Mouse (Mus musculus): ENCODE measurements around the gene Bcl6. TPM values are rescaled to one million over a fixed set of nuclear protein-coding genes. Genes with fewer than 3 reads are reported as not detected.

Gene Bcl6
- polyA plus RNA-seq, 2 experiments, result 2.7 to 10.8 TPM

DNA sequence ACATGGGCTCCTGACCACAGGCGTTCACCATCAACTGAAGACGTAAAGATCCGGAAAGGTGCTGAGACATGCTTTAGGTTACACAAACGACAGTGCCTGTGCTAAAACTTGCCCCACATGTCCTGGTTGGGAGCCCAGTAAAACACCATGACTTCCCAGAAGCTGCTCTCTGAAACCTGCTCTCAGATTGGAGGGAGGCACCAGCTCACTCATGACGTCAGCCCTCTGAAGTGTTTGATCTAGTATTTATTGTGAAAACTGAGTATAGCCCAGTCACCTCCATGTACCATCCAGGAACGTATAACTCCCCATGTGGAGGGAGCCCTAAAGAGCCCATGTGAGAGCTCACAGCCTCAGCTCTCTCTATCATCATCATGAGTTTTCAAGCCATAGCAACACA, 9.3 kb upstream of the Bcl6 start:
- no peak for ATAC-seq (ENCODE audit: low FRiP score, low read depth)
- no peak for DNase-seq (ENCODE audit: low spot score)
- Histone ChIP-seq H3K27me3 (ENCODE audit: control insufficient read depth, insufficient read depth, low read length) (no peaks in the 10 kb centered on the region), H3K9me3 (ENCODE audit: control insufficient read depth, low read length) (no peaks in the 10 kb centered on the region), H3K9ac (ENCODE audit: low read depth, low read length, severe bottlenecking) (no peak overlapping the region), H3K4me3 (replicated peaks; ENCODE audit: low read length) (no peak overlapping the region), H3K4me2 (replicated peaks; ENCODE audit: low read depth, low read length, severe bottlenecking) (no peak overlapping the region), H3K27ac (replicated peaks; ENCODE audit: low read depth, low read length) (no peak overlapping the region), H3K36me3 (ENCODE audit: control insufficient read depth, insufficient read depth, low read length) (no peaks in the 10 kb centered on the region), H3K4me1 (ENCODE audit: control insufficient read depth, insufficient read depth, low read length) (peaks cover 10% of the 10 kb centered on the region)
- no peak for TF ChIP-seq POLR2A (IDR thresholded peaks at IDR 0.05; ENCODE audit: borderline replicate concordance, extremely low read depth, insufficient read depth, insufficient read length)
- 59% methylated on average over 6 of the region's 6 CpGs for WGBS

DNA sequence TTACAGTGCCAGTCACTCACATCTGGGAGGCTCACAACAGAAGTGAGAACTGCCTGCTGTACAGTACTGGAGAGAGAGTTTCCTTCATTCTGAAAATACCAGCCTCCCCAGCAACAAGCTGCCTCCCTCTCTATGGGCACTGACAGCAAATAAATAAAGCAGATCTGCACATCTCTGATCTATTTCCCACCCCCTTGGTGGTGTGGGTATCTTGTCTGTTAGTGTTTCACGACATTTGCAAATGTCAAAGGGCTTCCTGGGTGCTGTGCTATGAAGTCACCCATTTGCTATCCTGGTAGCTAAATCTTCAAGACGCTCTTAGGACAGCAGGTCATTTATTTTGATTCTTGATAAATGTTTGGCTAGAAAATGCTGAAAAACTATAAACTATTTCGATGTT, 8.6 kb upstream of the Bcl6 start:
- Histone ChIP-seq H3K9me3 (ENCODE audit: control insufficient read depth, low read length) (no peaks in the 10 kb centered on the region), H3K27ac (replicated peaks; ENCODE audit: low read depth, low read length) (no peak overlapping the region), H3K27me3 (ENCODE audit: control insufficient read depth, insufficient read depth, low read length) (no peaks in the 10 kb centered on the region), H3K36me3 (ENCODE audit: control insufficient read depth, insufficient read depth, low read length) (no peaks in the 10 kb centered on the region), H3K9ac (ENCODE audit: low read depth, low read length, severe bottlenecking) (no peak overlapping the region), H3K4me2 (replicated peaks; ENCODE audit: low read depth, low read length, severe bottlenecking) (no peak overlapping the region), H3K4me3 (replicated peaks; ENCODE audit: low read length) (no peak overlapping the region), H3K4me1 (ENCODE audit: control insufficient read depth, insufficient read depth, low read length) (peaks cover 10% of the 10 kb centered on the region)
- ATAC-seq (ENCODE audit: low FRiP score, low read depth), result no peak
- DNase-seq (ENCODE audit: low spot score), result no peak
- WGBS, result 85% methylated on average over 3 of the region's 3 CpGs
- TF ChIP-seq POLR2A (IDR thresholded peaks at IDR 0.05; ENCODE audit: borderline replicate concordance, extremely low read depth, insufficient read depth, insufficient read length), result no peak

DNA sequence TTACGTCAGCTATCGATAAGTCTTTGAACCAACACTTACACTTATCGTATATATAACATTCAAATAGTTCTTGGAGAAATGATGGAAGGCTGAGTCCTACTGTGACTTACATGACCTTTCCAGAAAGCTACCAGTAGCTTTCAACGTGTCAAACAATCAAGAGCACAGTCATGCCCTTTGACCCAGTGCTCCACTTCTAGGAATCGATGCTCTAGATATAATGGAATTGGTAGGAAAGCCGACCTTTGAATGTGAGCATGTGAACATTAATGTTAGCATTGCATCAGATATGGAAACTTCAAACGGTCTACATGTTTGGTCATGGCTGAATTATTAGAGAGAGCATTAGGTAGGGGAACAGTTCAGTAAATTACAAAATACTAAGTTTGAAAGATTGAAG, 7.7 kb upstream of the Bcl6 start:
- WGBS, result 88% methylated on average over 7 of the region's 7 CpGs
- no peak overlapping the region for H3K9ac ChIP-seq (ENCODE audit: low read depth, low read length, severe bottlenecking)
- no peaks in the 10 kb centered on the region for H3K27me3 ChIP-seq (ENCODE audit: control insufficient read depth, insufficient read depth, low read length)
- no peaks in the 10 kb centered on the region for H3K9me3 ChIP-seq (ENCODE audit: control insufficient read depth, low read length)
- ATAC-seq (ENCODE audit: low FRiP score, low read depth) (no peak), DNase-seq (ENCODE audit: low spot score) (no peak)
- H3K27ac ChIP-seq (replicated peaks; ENCODE audit: low read depth, low read length), result no peak overlapping the region
- no peaks in the 10 kb centered on the region for H3K36me3 ChIP-seq (ENCODE audit: control insufficient read depth, insufficient read depth, low read length)
- TF ChIP-seq POLR2A (IDR thresholded peaks at IDR 0.05; ENCODE audit: borderline replicate concordance, extremely low read depth, insufficient read depth, insufficient read length), result no peak
- H3K4me1 ChIP-seq (ENCODE audit: control insufficient read depth, insufficient read depth, low read length), result peaks cover 11% of the 10 kb centered on the region
- H3K4me3 ChIP-seq (replicated peaks; ENCODE audit: low read length), result no peak overlapping the region
- no peak overlapping the region for H3K4me2 ChIP-seq (replicated peaks; ENCODE audit: low read depth, low read length, severe bottlenecking)

DNA sequence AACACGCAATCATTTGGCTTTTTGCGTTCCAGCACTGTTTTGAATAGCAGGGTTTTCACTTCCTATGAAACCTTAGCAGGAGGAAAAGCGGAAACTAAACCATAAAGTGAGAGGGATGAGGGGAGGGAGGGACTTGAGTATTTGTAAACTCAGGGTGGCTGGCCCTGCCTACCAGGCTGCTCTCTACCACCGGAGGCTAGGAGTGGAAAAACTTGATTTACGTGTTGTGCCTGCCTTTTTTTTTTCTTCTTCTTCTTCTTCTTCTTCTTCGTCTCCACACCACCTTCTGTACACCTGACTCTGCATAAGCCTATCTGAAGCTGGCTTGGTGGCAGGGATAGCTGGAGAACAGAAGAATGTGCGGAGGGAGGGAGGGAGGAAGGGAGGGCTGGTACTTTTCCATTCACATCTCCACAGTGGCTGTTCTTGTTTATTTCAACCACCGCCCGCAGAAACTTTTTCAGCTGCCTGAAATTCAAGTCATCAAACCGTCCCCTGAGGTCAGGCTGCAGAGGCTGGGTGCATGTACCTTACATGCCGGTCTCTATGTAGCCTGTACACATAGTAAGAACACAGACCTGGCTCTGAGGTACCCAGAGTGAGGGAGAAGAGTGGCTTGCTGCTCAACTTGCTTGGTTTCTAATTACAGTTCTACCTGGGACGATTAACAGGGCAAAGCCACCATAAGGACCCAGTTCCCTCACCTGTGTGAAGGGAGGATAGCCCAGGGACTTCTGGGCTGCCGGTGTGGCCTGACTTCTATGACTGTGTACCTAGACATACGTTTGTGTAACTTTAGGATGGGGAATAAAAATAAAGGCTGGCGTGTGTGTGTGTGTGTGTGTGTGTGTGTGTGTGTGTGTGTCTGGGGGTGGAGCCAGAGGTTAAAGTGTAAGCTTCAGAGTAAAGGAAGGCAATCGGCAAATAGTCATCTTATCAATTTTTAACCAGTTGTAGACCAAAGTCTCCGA, 5.0 kb upstream of the Bcl6 start:
- Histone ChIP-seq H3K27ac (replicated peaks; ENCODE audit: low read depth, low read length) (no peak overlapping the region), H3K4me3 (replicated peaks; ENCODE audit: low read length) (no peak overlapping the region), H3K9me3 (ENCODE audit: control insufficient read depth, low read length) (no peaks in the 10 kb centered on the region), H3K27me3 (ENCODE audit: control insufficient read depth, insufficient read depth, low read length) (no peaks in the 10 kb centered on the region), H3K36me3 (ENCODE audit: control insufficient read depth, insufficient read depth, low read length) (no peaks in the 10 kb centered on the region), H3K4me1 (ENCODE audit: control insufficient read depth, insufficient read depth, low read length) (peaks cover 23% of the 10 kb centered on the region), H3K4me2 (replicated peaks; ENCODE audit: low read depth, low read length, severe bottlenecking) (0 out of 2 replicates have a peak overlapping the region, but pooled peaks have one; percentile 11), H3K9ac (ENCODE audit: low read depth, low read length, severe bottlenecking) (no peak overlapping the region)
- DNase-seq (ENCODE audit: low spot score), result peak; percentile 32
- 35% methylated on average over 17 of the region's 17 CpGs for WGBS
- no peak for ATAC-seq (ENCODE audit: low FRiP score, low read depth)
- no peak for TF ChIP-seq POLR2A (IDR thresholded peaks at IDR 0.05; ENCODE audit: borderline replicate concordance, extremely low read depth, insufficient read depth, insufficient read length)

DNA sequence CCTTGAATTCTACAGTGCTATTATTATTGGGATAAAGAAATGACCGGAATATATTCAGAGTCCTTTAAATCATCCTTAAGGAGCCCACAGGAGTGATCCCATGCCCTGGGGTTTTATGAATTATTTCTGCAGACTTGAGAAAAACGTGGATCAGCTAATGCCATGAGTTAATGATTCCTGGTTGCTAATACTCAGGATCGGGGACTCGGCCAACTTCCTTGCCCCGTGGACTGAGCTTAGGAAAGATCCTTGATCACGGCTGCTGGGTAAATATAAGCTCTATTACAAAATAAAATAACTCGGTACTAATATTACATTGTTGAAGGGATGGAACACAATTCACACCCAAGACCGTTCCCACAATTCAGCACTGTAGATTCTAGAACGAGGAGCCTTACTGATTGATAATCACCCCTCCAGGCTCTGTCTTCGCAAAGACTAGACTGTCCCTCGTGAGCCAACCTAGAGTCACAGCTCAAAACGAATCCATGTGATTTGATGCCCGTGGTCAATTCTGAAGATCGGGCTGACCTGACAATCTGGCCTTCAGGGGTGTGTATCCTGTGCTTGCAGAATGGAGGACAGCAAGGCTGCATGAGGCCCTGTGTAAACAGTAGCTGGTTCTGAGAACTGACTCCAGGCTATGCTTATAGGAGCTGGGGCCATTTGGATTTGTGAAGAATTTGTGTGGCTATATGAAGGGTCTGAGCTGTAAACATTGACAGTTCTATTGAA, 3.4 kb upstream of the Bcl6 start:
- no peak overlapping the region for H3K27ac ChIP-seq (replicated peaks; ENCODE audit: low read depth, low read length)
- H3K4me3 ChIP-seq (replicated peaks; ENCODE audit: low read length), result no peak overlapping the region
- no peaks in the 10 kb centered on the region for H3K9me3 ChIP-seq (ENCODE audit: control insufficient read depth, low read length)
- ATAC-seq (ENCODE audit: low FRiP score, low read depth), result no peak
- no peak overlapping the region for H3K4me2 ChIP-seq (replicated peaks; ENCODE audit: low read depth, low read length, severe bottlenecking)
- TF ChIP-seq POLR2A (IDR thresholded peaks at IDR 0.05; ENCODE audit: borderline replicate concordance, extremely low read depth, insufficient read depth, insufficient read length), result no peak
- no peaks in the 10 kb centered on the region for H3K36me3 ChIP-seq (ENCODE audit: control insufficient read depth, insufficient read depth, low read length)
- peaks cover 23% of the 10 kb centered on the region for H3K4me1 ChIP-seq (ENCODE audit: control insufficient read depth, insufficient read depth, low read length)
- no peak for DNase-seq (ENCODE audit: low spot score)
- no peaks in the 10 kb centered on the region for H3K27me3 ChIP-seq (ENCODE audit: control insufficient read depth, insufficient read depth, low read length)
- 85% methylated on average over 14 of the region's 14 CpGs for WGBS
- H3K9ac ChIP-seq (ENCODE audit: low read depth, low read length, severe bottlenecking), result no peak overlapping the region
